In genomic region chr2:118110225-118110915, GRCm38 (mm10) we compare ENCODE assay signal across 9 mouse cellular contexts. TPM values are rescaled to one million over a fixed set of nuclear protein-coding genes. Genes with fewer than 3 reads are reported as not detected.
DNase-seq lines count a peak whose midpoint lies in the region; ATAC-seq and TF ChIP-seq lines count a peak whose summit lies in the region.
"Had no signal": no experiment of that assay in that cellular context is flagged by ENCODE, and none has a peak within 500 bp of the region (broad histone marks: within the 10 kb centered on the region; RNA-seq: fewer than 3 reads in every experiment).

No protein-coding gene starts in this region.

- peak overlapping the region; percentile 50 for H3K9ac ChIP-seq in hindbrain, embryonic 14.5 days
- peak overlapping the region; percentile 37; the same call in 1 of the 2 replicates for H3K9ac ChIP-seq in lung, embryonic 14.5 days

- H3K4me3 ChIP-seq in left cerebral cortex, adult 2 months = peak overlapping the region; percentile 42
- peak overlapping the region; percentile 40 for H3K4me3 ChIP-seq in hindbrain, embryonic 14.5 days (replicated peaks; ENCODE audit: low read length)
- peak overlapping the region; percentile 64 for H3K4me3 ChIP-seq in lung, embryonic 14.5 days (ENCODE audit: low read depth, low read length)

- ATAC-seq in hindbrain, embryonic 14.5 days (ENCODE audit: low FRiP score) = no peak
- peak; percentile 27 for ATAC-seq in lung, embryonic 14.5 days (ENCODE audit: insufficient read depth)
- ATAC-seq in cerebellum, adult (ENCODE audit: insufficient number of reproducible peaks, low FRiP score, low TSS enrichment) = no peak

- no peak overlapping the region for H3K27ac ChIP-seq in left cerebral cortex, adult 2 months
- H3K27ac ChIP-seq in hindbrain, embryonic 14.5 days = no peak overlapping the region
- peak overlapping the region; percentile 82 for H3K27ac ChIP-seq in lung, embryonic 14.5 days (ENCODE audit: low read depth)

- no peak for TF ChIP-seq CTCF in left cerebral cortex, adult 2 months (IDR thresholded peaks at IDR 0.05)
- TF ChIP-seq CTCF in lung, embryonic 14.5 days (IDR thresholded peaks at IDR 0.05; ENCODE audit: low read depth) = no peak

- 38% methylated on average over 17 of the region's 17 CpGs for WGBS in hindbrain, embryonic 14.5 days
- 17% methylated on average over 17 of the region's 17 CpGs for WGBS in lung, embryonic 14.5 days

- H3K4me1 ChIP-seq in hindbrain, embryonic 14.5 days (replicated peaks; ENCODE audit: control insufficient read depth, insufficient read depth, low read length) = 0 out of 2 replicates have a peak, but pooled peaks cover 6% of the 10 kb centered on the region
- H3K4me1 ChIP-seq in lung, embryonic 14.5 days (ENCODE audit: insufficient read depth) = peaks cover 15% of the 10 kb centered on the region

- no peaks in the 10 kb centered on the region for H3K36me3 ChIP-seq in hindbrain, embryonic 14.5 days (replicated peaks; ENCODE audit: control insufficient read depth, insufficient read depth)
- peaks cover 25% of the 10 kb centered on the region for H3K36me3 ChIP-seq in lung, embryonic 14.5 days (ENCODE audit: insufficient read depth)

- H3K9me3 ChIP-seq in hindbrain, embryonic 14.5 days (ENCODE audit: control insufficient read depth, low read length) = no peaks in the 10 kb centered on the region
- no peaks in the 10 kb centered on the region for H3K9me3 ChIP-seq in lung, embryonic 14.5 days (ENCODE audit: low read depth, low read length)

- intact Hi-C loops in left cerebral cortex, adult 2 months (cut with DNase I) = loop anchor here (2.0 to 10.0 kb wide), 5 partner anchors 130 to 846 kb away; no protein-coding TSS in a partner anchor

- peak in 1 of 2 experiments; percentile 21 for DNase-seq in left cerebral cortex, adult 2 months (ENCODE audit: extremely low spot score in 1 of 2, low spot score in 2 of 2)
- DNase-seq in left cerebral cortex, adult 11 months (ENCODE audit: low spot score) = no peak
- peak; percentile 67 to 75 for DNase-seq in adrenal gland, postnatal 36 days
- peak; percentile 50 for DNase-seq in forelimb bud, embryonic 11.5 days (ENCODE audit: low read depth, low spot score)
- DNase-seq in hindbrain, embryonic 14.5 days (ENCODE audit: low spot score) = no peak
- peak; percentile 85 for DNase-seq in lung, embryonic 14.5 days
- peak; percentile 30 for DNase-seq in right cerebral cortex, postnatal 4 days

- H3K4me2 ChIP-seq in hindbrain, embryonic 14.5 days (replicated peaks) = peak overlapping the region; percentile 78
- H3K4me2 ChIP-seq in lung, embryonic 14.5 days = peak overlapping the region; percentile 80

- H3K27me3 ChIP-seq in hindbrain, embryonic 14.5 days (ENCODE audit: control insufficient read depth, insufficient read depth, low read length) = 0 out of 2 replicates have a peak, but pooled peaks cover 10% of the 10 kb centered on the region
- H3K27me3 ChIP-seq in lung, embryonic 14.5 days (ENCODE audit: insufficient read depth, low read length) = no peaks in the 10 kb centered on the region

RNA-seq across cellular contexts. Expression of gene Thbs1, which starts 1.3 kb away (rescaled TPM):
- total RNA-seq in left cerebral cortex, adult 2 months (2021) = 1 to 10 TPM; 2.3 to 2.8 TPM
- total RNA-seq in adrenal gland, postnatal 36 days (2021) = 10 to 100 TPM; 16.7 to 55.2 TPM
- 6.5 and 6.6 TPM in 2 replicates for polyA plus RNA-seq in hindbrain, embryonic 14.5 days (2014; fragmentation: Nextera tagmentation; extraction: Ambion mirVana)
- polyA plus RNA-seq in lung, embryonic 14.5 days (2014; fragmentation: Nextera tagmentation; extraction: Ambion mirVana) = 248 and 287 TPM in 2 replicates
- total RNA-seq: MEL had no signal

Comparison
In these comparisons a context has a peak if more than half of its experiments do, and no peak if none do; other contexts are left out.
1. DNase-seq: peak in adrenal gland, postnatal 36 days (2 of 2), forelimb bud, embryonic 11.5 days (single experiment), lung, embryonic 14.5 days (single experiment) and right cerebral cortex, postnatal 4 days (single experiment); none in left cerebral cortex, adult 11 months (single experiment) and hindbrain, embryonic 14.5 days (single experiment).
2. RNA of gene Thbs1, which starts 1.3 kb away (total RNA-seq): 16.7 to 55.2 TPM in adrenal gland, postnatal 36 days; 2.3 to 2.8 TPM in left cerebral cortex, adult 2 months; every median in the first group is over 4 times any median in the second.
3. Peak in every context shown above with its lines, with median percentiles within 50 percentile points of each other: H3K4me3 ChIP-seq.